Mouse (Mus musculus) midbrain, embryonic 14.5 days (tissue): ENCODE data around the gene Akap1. TPM values are rescaled to one million over a fixed set of nuclear protein-coding genes. Genes with fewer than 3 reads are reported as not detected.

Experiments
- ATAC-seq: fragments of 200-750 bp; cut with Nextera tagmentation; 2 replicates; pipeline ENCODE4 v1.8.0; 2017; ENCODE audit warnings: moderate number of reproducible peaks, moderate library complexity; ENCODE audit not compliant: low FRiP score, low TSS enrichment
- DNase-seq: peaks from one replicate; pipeline ENCODE4 v3.0.0-alpha.2; 2015
- H3K27ac ChIP-seq: fragments of 300-500 bp; sonication (generic); replicated peaks from 2 replicates; pipeline ENCODE4 v1.5.1; 2014; ENCODE audit warnings: mild to moderate bottlenecking, low read depth, low read length, moderate library complexity
- H3K27me3 ChIP-seq: fragments of 300-500 bp; sonication (generic); 2 replicates; pipeline ENCODE4 v1.6.1; 2014; ENCODE audit warnings: low read length, control low read depth, mixed read lengths; ENCODE audit not compliant: control insufficient read depth, insufficient read depth
- H3K36me3 ChIP-seq: fragments of 300-500 bp; sonication (generic); 2 replicates; pipeline ENCODE4 v1.6.1; 2014; ENCODE audit warnings: low read length, control low read depth; ENCODE audit not compliant: control insufficient read depth, insufficient read depth
- H3K4me1 ChIP-seq: fragments of 300-500 bp; sonication (generic); 2 replicates; pipeline ENCODE4 v1.6.1; 2014; ENCODE audit warnings: mild to moderate bottlenecking, antibody characterized with exemption, low read length, control low read depth; ENCODE audit not compliant: control insufficient read depth, insufficient read depth
- H3K4me2 ChIP-seq: fragments of 300-500 bp; sonication (generic); 2 replicates; pipeline ENCODE4 v1.6.1; 2014; ENCODE audit warnings: mild to moderate bottlenecking, low read length, moderate library complexity
- H3K4me3 ChIP-seq: fragments of 300-500 bp; sonication (generic); replicated peaks from 2 replicates; pipeline ENCODE4 v1.5.1; 2014; ENCODE audit warnings: low read depth, low read length
- H3K9ac ChIP-seq: fragments of 300-500 bp; sonication (generic); replicated peaks from 2 replicates; pipeline ENCODE4 v1.6.1; 2014; ENCODE audit warnings: mild to moderate bottlenecking, low read length, moderate library complexity
- H3K9me3 ChIP-seq: fragments of 300-500 bp; sonication (generic); 2 replicates; pipeline ENCODE4 v1.6.1; 2016; ENCODE audit warnings: low read length, control low read depth, mixed read lengths; ENCODE audit not compliant: control insufficient read depth
- WGBS: fragments of 180-500 bp; shearing (Covaris S2); extraction: QIAGEN DNeasy Blood & Tissue Kit; methylation state at CpG from one replicate; pipeline ENCODE4 v1.1.7; 2014; 5-methylcytosine and 5-hydroxymethylcytosine counted together
- polyA plus RNA-seq: library from polyadenylated mRNA; unstranded; fragments of >200 nt; fragmentation: Nextera tagmentation; extraction: Ambion mirVana; gene quantifications from 2 replicates; pipeline ENCODE4 v1.2.1, GENCODE M21; 2014

The Akap1 gene
- polyA plus RNA-seq, 1 experiment from 2014 or later, result 29.0 TPM

DNA sequence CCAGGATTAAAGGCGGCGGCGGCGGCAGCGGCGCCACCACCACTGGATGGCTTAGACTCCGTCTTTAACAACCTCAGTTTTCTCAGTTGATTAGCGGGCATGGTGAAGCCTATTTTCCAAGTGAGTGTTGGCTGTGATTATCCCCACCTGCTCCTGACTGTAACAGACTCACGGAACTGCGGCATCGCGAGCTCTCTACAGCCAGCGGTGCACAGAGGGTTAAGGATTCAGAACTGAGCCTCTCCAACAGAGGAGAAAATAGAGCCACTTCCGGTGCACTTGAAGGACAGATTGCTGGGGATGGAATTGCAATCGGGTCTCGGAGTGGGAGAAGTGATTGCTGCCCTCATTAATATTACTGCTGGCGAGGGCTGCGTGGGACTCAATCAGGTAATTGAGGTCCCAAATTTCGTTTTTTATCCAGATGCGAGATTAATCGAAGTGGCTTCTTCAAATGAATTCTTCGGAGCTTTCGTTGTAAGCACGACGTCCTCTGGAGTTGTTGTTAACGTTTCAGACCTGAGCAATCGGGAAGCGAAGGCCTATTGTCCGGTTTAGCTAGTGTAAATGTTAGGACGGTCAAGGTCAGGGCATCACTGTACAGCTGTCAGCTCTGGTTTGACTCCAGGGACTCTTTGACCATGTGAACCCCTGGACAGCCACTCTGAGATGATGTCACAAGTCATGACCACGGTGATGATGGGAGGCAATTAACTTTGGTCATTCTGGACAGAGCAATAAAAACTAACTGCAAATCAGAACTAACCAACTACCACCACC lies 61.0 kb downstream of the Akap1 start:
- no peak overlapping the region for H3K9ac ChIP-seq
- ATAC-seq (no peak), DNase-seq (peak; percentile 55)
- no peaks in the 10 kb centered on the region for H3K4me1 ChIP-seq
- 0 out of 2 replicates have a peak overlapping the region, but pooled peaks have one; percentile 4 for H3K27ac ChIP-seq
- H3K4me3 ChIP-seq, result no peak overlapping the region
- H3K9me3 ChIP-seq, result no peaks in the 10 kb centered on the region
- no peaks in the 10 kb centered on the region for H3K36me3 ChIP-seq
- H3K4me2 ChIP-seq, result peak overlapping the region; percentile 18; the same call in 1 of the 2 replicates
- no peaks in the 10 kb centered on the region for H3K27me3 ChIP-seq
- 66% methylated on average over 31 of the region's 31 CpGs for WGBS

DNA sequence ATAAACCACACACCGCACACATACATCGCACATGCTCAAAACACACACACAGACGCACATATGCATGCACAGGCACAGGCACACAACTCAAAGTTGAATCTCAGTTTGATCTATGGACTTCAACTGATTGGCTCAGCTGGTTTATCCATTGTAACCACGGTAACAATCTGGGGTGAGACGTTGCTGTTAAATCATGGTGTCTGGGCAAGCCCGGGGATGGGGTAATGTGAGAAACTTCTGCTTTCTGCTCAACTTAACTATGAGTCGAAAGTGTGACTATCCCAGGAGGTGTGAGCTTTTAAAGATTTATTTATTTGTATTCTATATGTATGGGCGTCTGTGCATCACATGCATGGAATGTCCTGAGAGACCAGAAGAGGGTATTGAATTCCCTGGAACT lies 68.2 kb downstream of the Akap1 start:
- WGBS, result 93% methylated on average over 8 of the region's 8 CpGs

DNA sequence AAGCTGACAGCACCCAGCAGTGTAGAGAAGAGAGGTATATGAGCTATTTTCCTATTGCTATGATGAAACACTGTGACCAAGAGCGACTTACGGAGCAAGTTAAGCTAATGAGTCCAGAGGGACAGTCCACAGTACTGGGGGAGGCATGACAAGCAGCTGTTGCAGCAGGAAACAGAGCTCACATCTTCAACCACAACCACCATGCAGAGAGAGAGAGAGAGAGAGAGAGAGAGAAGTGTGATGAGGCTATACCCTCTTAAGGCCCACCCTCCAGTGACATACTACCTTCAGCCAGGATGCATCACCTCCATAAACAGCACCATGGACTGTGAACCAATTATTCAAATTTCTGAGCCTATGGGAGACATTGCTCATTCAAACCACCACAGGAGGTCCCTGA lies 74.5 kb downstream of the Akap1 start:
- Histone ChIP-seq H3K9ac (no peak overlapping the region), H3K4me2 (no peak overlapping the region), H3K4me1 (no peaks in the 10 kb centered on the region), H3K27me3 (no peaks in the 10 kb centered on the region), H3K36me3 (no peaks in the 10 kb centered on the region), H3K9me3 (no peaks in the 10 kb centered on the region), H3K27ac (no peak overlapping the region), H3K4me3 (no peak overlapping the region)
- 75% methylated on average over 2 of the region's 2 CpGs for WGBS
- DNase-seq, result no peak
- no peak for ATAC-seq

More for the DNA sequence above, 68.2 kb downstream of the Akap1 start:
- H3K4me1 ChIP-seq, result no peaks in the 10 kb centered on the region
- H3K36me3 ChIP-seq, result no peaks in the 10 kb centered on the region
- ATAC-seq, result no peak
- H3K9me3 ChIP-seq, result no peaks in the 10 kb centered on the region
- no peak overlapping the region for H3K27ac ChIP-seq
- DNase-seq, result no peak
- H3K4me2 ChIP-seq, result no peak overlapping the region
- H3K4me3 ChIP-seq, result no peak overlapping the region
- H3K27me3 ChIP-seq, result no peaks in the 10 kb centered on the region
- H3K9ac ChIP-seq, result no peak overlapping the region

DNA sequence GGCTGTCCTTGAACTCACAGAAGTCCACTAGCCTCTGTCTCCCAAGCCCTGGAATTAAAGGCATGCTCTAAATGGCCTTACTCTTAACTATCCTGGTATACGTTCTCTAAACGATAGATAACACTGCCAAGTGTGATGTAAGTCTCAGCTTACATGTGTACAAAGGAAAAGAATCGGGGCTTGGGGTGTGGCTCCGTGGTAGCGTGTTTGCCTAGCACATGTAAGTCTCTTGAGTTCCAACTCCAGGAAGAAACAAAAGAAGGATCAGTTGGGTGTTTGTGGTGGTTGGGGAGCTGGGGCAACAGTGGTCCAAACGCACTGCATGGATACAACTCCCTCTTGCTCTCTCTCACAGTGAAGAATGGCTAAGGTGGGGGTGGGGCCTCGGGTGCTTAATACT lies 77.6 kb downstream of the Akap1 start:
- no peak overlapping the region for H3K27ac ChIP-seq
- H3K27me3 ChIP-seq, result no peaks in the 10 kb centered on the region
- H3K4me2 ChIP-seq, result no peak overlapping the region
- DNase-seq, result no peak
- H3K9me3 ChIP-seq, result no peaks in the 10 kb centered on the region
- no peak overlapping the region for H3K4me3 ChIP-seq
- WGBS, result 87% methylated on average over 7 of the region's 7 CpGs
- no peak overlapping the region for H3K9ac ChIP-seq
- ATAC-seq, result no peak
- H3K36me3 ChIP-seq, result no peaks in the 10 kb centered on the region
- H3K4me1 ChIP-seq, result no peaks in the 10 kb centered on the region

DNA sequence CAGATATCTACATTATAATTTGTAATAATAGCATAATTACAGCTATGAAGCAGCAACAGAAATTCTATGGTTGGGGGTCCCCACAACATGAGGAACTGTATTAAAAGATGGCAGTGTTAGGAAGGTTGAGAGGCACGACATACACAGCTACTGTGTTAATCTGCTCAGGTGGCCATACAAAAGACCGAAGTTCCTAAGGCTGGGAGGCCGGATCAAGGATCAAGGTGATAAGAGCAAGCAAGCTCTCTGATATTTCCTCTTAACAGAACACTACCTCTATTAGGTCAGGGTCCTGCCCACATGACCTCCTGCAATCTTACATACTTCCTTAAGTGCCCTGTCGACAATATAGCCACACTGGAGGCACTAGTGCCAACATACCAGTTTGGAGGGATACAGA lies 80.9 kb downstream of the Akap1 start:
- Histone ChIP-seq H3K4me1 (no peaks in the 10 kb centered on the region), H3K9me3 (no peaks in the 10 kb centered on the region), H3K4me2 (no peak overlapping the region), H3K27me3 (no peaks in the 10 kb centered on the region), H3K36me3 (no peaks in the 10 kb centered on the region), H3K9ac (no peak overlapping the region), H3K27ac (no peak overlapping the region), H3K4me3 (no peak overlapping the region)
- no peak for DNase-seq
- WGBS, result 90% methylated on average over 4 of the region's 4 CpGs
- no peak for ATAC-seq

DNA sequence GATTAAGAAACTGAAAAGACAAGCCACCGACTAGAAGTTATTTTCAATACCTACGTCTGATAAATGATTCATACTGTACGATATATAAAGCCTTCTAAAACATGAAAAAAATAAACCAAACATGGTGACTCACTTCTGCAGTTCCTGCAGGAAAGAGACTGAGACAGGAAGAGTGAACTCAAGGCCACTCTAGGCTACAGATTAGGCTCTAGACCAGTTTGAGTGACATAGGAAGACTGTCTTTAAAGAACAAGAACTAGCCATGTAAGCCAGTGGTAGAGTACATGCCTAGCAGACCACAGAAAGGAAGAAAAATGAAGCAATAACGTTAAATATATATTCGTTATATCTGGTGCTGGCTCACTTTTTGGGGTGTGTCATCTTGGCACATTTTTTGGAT lies 81.9 kb downstream of the Akap1 start:
- ATAC-seq, result no peak
- Histone ChIP-seq H3K4me2 (no peak overlapping the region), H3K4me1 (no peaks in the 10 kb centered on the region), H3K9me3 (no peaks in the 10 kb centered on the region), H3K36me3 (no peaks in the 10 kb centered on the region), H3K27ac (no peak overlapping the region), H3K4me3 (no peak overlapping the region), H3K27me3 (no peaks in the 10 kb centered on the region), H3K9ac (no peak overlapping the region)
- no peak for DNase-seq
- 86% methylated on average over 5 of the region's 5 CpGs for WGBS

Other genes starting within 250 kb of the Akap1 start
- 33.1 and 61.8 TPM in 2 replicates for gene Msi2, start 146.1 kb downstream of the Akap1 start, polyA plus RNA-seq
- 19.9 and 26.8 TPM in 2 replicates for gene Scpep1, start 90.9 kb upstream of the Akap1 start, polyA plus RNA-seq
- not detected in 2 replicates for gene Elobl, start 102.3 kb upstream of the Akap1 start, polyA plus RNA-seq
- gene Coil, start 105.7 kb upstream of the Akap1 start, polyA plus RNA-seq, result 19.2 and 21.8 TPM in 2 replicates
- gene Trim25, start 134.8 kb upstream of the Akap1 start, polyA plus RNA-seq, result 2.0 and 3.9 TPM in 2 replicates
- 15.3 and 16.2 TPM in 2 replicates for gene Dgke, start 202.3 kb upstream of the Akap1 start, polyA plus RNA-seq
- gene Gm525, start 209.3 kb upstream of the Akap1 start, polyA plus RNA-seq, result not detected in 2 replicates